Mouse (Mus musculus) kidney, embryonic 15.5 days (tissue): ENCODE results near the gene Vwa5b1. TPM values are rescaled to one million over a fixed set of nuclear protein-coding genes. Genes with fewer than 3 reads are reported as not detected.

Source experiments
- ATAC-seq: fragments of 200-750 bp; cut with Nextera tagmentation; replicated peaks from 2 replicates; pipeline ENCODE4 v1.8.0; 2017; ENCODE audit warnings: moderate TSS enrichment; ENCODE audit not compliant: low FRiP score
- H3K27ac ChIP-seq: fragments of 300-500 bp; sonication (generic); 2 replicates; pipeline ENCODE4 v1.5.1; 2015; ENCODE audit warnings: mild to moderate bottlenecking, inconsistent platforms
- H3K27me3 ChIP-seq: fragments of 300-500 bp; sonication (generic); 2 replicates; pipeline ENCODE4 v1.6.1; 2015; ENCODE audit warnings: inconsistent platforms
- H3K36me3 ChIP-seq: fragments of 300-500 bp; sonication (generic); 2 replicates; pipeline ENCODE4 v1.6.1; 2015; ENCODE audit warnings: inconsistent platforms
- H3K4me1 ChIP-seq: fragments of 300-500 bp; sonication (generic); 2 replicates; pipeline ENCODE4 v1.6.1; 2015; ENCODE audit warnings: inconsistent platforms
- H3K4me2 ChIP-seq: fragments of 300-500 bp; sonication (generic); 2 replicates; pipeline ENCODE4 v1.6.1; 2015; ENCODE audit warnings: moderate library complexity, mild to moderate bottlenecking, inconsistent platforms
- H3K4me3 ChIP-seq: fragments of 300-500 bp; sonication (generic); replicated peaks from 2 replicates; pipeline ENCODE4 v1.5.1; 2015; ENCODE audit warnings: mild to moderate bottlenecking, inconsistent platforms
- H3K9ac ChIP-seq: fragments of 300-500 bp; sonication (generic); 2 replicates; pipeline ENCODE4 v1.6.1; 2015; ENCODE audit warnings: mild to moderate bottlenecking, inconsistent platforms
- H3K9me3 ChIP-seq: fragments of 300-500 bp; sonication (generic); replicated peaks from 2 replicates; pipeline ENCODE4 v1.6.1; 2016; ENCODE audit warnings: inconsistent platforms
- WGBS: fragments of 180-500 bp; shearing (Covaris S2); methylation state at CpG from one replicate; pipeline ENCODE4 v1.1.7; 2015; ENCODE audit warnings: mixed read lengths; 5-methylcytosine and 5-hydroxymethylcytosine counted together
- polyA plus RNA-seq: library from polyadenylated mRNA; unstranded; fragments of >200 nt; fragmentation: Nextera tagmentation; extraction: Ambion mirVana; gene quantifications from 2 replicates; pipeline ENCODE4 v1.2.1, GENCODE M21; 2015

Vwa5b1 gene
- polyA plus RNA-seq, 1 experiment from 2014 or later = 0.12 TPM

GRCm38 (mm10) chr4:138524769-138525168 lies 110.9 kb downstream of the Vwa5b1 start:
- Histone ChIP-seq H3K36me3 (no peaks in the 10 kb centered on the region), H3K27ac (no peak overlapping the region), H3K4me2 (no peak overlapping the region), H3K27me3 (peaks cover 3% of the 10 kb centered on the region; the same call in 1 of the 2 replicates), H3K9ac (no peak overlapping the region), H3K9me3 (no peaks in the 10 kb centered on the region), H3K4me1 (peaks cover 12% of the 10 kb centered on the region), H3K4me3 (no peak overlapping the region)
- WGBS = 81% methylated on average over 9 of the region's 9 CpGs
- no peak for ATAC-seq

- Histone ChIP-seq H3K4me1 (peaks cover 12% of the 10 kb centered on the region), H3K9ac (no peak overlapping the region), H3K36me3 (no peaks in the 10 kb centered on the region), H3K4me2 (no peak overlapping the region), H3K9me3 (no peaks in the 10 kb centered on the region), H3K27me3 (peaks cover 3% of the 10 kb centered on the region; the same call in 1 of the 2 replicates), H3K27ac (no peak overlapping the region), H3K4me3 (no peak overlapping the region)
- ATAC-seq = no peak
- 36% methylated on average over 7 of the region's 7 CpGs for WGBS
Measured at GRCm38 (mm10) chr4:138523775-138524174, 111.9 kb downstream of the Vwa5b1 start.

DNA sequence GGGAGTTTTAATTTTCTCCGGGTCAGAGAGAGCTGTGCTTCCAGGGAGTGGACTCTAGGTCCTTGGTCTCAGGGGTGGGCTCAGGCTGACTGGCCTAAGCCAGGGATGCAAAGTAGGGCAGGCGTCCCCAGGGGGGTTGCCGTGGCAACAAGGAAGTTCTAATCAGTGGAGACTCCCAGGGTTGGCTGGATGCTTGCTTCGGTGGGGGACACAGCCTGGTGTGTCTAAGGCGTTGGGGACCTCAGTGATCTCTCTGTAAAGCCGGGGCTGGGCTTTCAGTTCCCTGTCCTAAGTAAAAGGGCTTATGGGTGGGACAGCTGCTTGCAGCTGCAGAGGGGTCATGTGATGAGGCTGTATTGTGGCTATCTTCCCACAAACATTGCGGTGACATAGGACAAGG lies 113.4 kb downstream of the Vwa5b1 start:
- H3K4me3 ChIP-seq = no peak overlapping the region
- ATAC-seq = peak; percentile 10; the same call in 1 of the 2 replicates
- no peak overlapping the region for H3K4me2 ChIP-seq
- H3K9me3 ChIP-seq = no peaks in the 10 kb centered on the region
- H3K36me3 ChIP-seq = no peaks in the 10 kb centered on the region
- no peak overlapping the region for H3K9ac ChIP-seq
- no peak overlapping the region for H3K27ac ChIP-seq
- peaks cover 6% of the 10 kb centered on the region; the same call in 1 of the 2 replicates for H3K27me3 ChIP-seq
- WGBS = 18% methylated on average over 7 of the region's 7 CpGs
- peaks cover 12% of the 10 kb centered on the region for H3K4me1 ChIP-seq

DNA sequence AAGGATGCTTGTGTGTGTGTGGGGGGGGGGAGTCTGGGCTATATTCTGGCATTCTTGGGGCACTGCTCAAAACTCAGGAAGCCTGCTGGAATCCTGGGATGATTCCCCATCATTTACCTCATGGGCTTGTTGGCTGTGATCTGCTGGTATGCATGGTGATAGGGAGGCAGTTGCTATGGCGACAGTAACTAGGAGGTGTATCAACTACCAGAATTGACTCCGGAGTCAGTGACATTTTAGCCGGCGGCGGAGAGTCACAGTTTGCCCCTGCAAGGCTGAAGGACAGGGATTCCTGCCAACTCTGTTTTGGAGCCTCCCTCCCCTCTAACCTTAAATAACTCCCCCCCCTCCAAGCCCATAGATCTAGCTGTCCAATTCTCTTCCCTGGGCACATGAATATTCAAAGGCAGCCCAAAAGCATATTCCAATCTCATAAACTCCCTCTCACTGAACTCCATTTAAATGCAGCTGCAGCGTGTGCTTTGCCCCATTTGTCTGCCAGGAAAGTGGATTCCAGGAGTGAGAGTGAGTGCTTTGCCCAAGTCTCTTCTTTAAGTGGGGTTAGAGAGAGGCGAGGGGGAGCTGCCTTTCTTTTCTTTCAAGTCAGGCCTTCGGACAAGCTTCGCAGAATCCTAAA lies 118.4 kb downstream of the Vwa5b1 start:
- no peak overlapping the region for H3K4me3 ChIP-seq
- H3K27me3 ChIP-seq = peaks cover 8% of the 10 kb centered on the region; the same call in 1 of the 2 replicates
- H3K27ac ChIP-seq = no peak overlapping the region
- H3K9me3 ChIP-seq = no peaks in the 10 kb centered on the region
- peaks cover 12% of the 10 kb centered on the region for H3K4me1 ChIP-seq
- no peak for ATAC-seq
- WGBS = 43% methylated on average over 9 of the region's 9 CpGs
- H3K4me2 ChIP-seq = no peak overlapping the region
- H3K36me3 ChIP-seq = no peaks in the 10 kb centered on the region
- no peak overlapping the region for H3K9ac ChIP-seq

- Histone ChIP-seq H3K4me3 (no peak overlapping the region), H3K27me3 (peaks cover 8% of the 10 kb centered on the region; the same call in 1 of the 2 replicates), H3K9ac (no peak overlapping the region), H3K36me3 (no peaks in the 10 kb centered on the region), H3K27ac (no peak overlapping the region), H3K4me2 (no peak overlapping the region), H3K4me1 (0 out of 2 replicates have a peak, but pooled peaks cover 7% of the 10 kb centered on the region), H3K9me3 (no peaks in the 10 kb centered on the region)
- 61% methylated on average over 3 of the region's 3 CpGs for WGBS
- peak; percentile 58 for ATAC-seq
Measured at GRCm38 (mm10) chr4:138516448-138516847, 119.2 kb downstream of the Vwa5b1 start.

Other genes starting within 250 kb of the Vwa5b1 start
- not detected in 2 replicates for gene Fam43b, start 239.4 kb downstream of the Vwa5b1 start, polyA plus RNA-seq
- 21.6 and 23.8 TPM in 2 replicates for gene Mul1, start 201.2 kb downstream of the Vwa5b1 start, polyA plus RNA-seq
- gene Camk2n1, start 181.6 kb downstream of the Vwa5b1 start, polyA plus RNA-seq = 7.6 and 8.3 TPM in 2 replicates
- gene Pla2g2c, start 88.9 kb upstream of the Vwa5b1 start, polyA plus RNA-seq = 0.33 and 0.45 TPM in 2 replicates
- gene Ubxn10, start 101.3 kb upstream of the Vwa5b1 start, polyA plus RNA-seq = 1.0 and 1.8 TPM in 2 replicates
- gene Pla2g2f, start 121.7 kb upstream of the Vwa5b1 start, polyA plus RNA-seq = 0.19 and 0.93 TPM in 2 replicates
- gene Pla2g2d, start 139.9 kb upstream of the Vwa5b1 start, polyA plus RNA-seq = 0.21 TPM in 1 of 2 replicates, not detected in the other
- 0.38 and 0.55 TPM in 2 replicates for gene Pla2g5, start 227.6 kb upstream of the Vwa5b1 start, polyA plus RNA-seq
- not detected in 2 replicates for gene Gm13030, start 238.1 kb upstream of the Vwa5b1 start, polyA plus RNA-seq
- 0.30 and 0.48 TPM in 2 replicates for gene Pla2g2e, start 242.1 kb upstream of the Vwa5b1 start, polyA plus RNA-seq